Mouse (Mus musculus) heart, postnatal 25 days (tissue): ENCODE measurements around the gene Tnfsf10. TPM values are rescaled to one million over a fixed set of nuclear protein-coding genes. Genes with fewer than 3 reads are reported as not detected.
A peak's percentile ranks its signal among the peaks of the same experiment; 100 is the strongest.

ENCODE experiments used
- DNase-seq: peaks from one replicate; pipeline ENCODE4 v3.0.0; 2022; ENCODE audit warnings: low spot score
- intact Hi-C: fragments of 180-260 bp; cut with DNase I; formaldehyde crosslinking; loops from one replicate; pipeline ENCODE4 v1.15.1; 2025
- total RNA-seq, 2 experiments: library from RNA; stranded (reverse); gene quantifications; 2 replicates each; pipeline ENCODE4 v1.2.3; 2021

Gene Tnfsf10
- total RNA-seq, 2 experiments from 2014 or later = 9.7 to 12.7 TPM

DNA sequence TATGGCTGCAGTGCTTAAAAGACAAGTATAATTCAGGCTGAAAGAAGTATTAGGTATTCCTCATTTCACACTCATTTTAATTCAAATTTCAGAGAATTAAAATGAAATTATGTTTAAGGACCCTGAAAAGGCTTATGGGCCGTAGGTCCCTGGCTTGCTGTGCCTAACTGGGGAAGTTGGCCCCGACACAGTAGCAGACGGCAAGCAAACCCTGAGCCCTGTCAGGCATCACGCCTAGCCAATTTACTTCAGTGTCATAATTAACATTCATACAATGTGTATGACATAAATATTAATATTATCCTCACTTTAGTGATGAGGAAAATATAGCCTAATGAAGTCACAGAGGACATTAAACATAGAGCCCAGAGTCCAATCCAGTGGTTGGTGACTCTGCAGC lies 16.4 kb upstream of the Tnfsf10 start:
- intact Hi-C loops = no loop called here

GRCm38 (mm10) chr3:27302339-27303022 lies 14.3 kb upstream of the Tnfsf10 start:
- DNase-seq = no peak
- intact Hi-C loops = no loop called here

More for the DNA sequence above, 16.4 kb upstream of the Tnfsf10 start:
- DNase-seq = no peak

DNA sequence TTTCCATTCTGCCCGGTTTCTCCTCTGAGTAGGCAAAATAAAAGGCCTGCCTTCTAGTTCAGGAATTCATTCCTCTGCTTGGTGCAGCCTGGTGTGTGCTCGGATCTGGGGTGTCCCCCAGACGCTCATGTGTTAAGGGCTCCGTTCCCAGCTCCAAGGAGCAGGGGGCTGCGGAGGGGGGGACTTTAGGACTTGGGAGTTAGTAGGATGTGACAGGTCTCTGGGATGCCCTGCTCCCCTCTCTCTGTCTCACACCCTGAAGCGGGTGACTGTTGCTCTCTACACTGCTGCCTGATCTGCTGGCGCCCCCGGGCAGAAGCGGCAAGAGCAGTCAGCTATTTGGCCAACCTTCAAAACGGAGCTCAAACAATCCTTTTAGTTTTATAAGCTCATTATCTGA lies 10.0 kb upstream of the Tnfsf10 start:
- intact Hi-C loops = no loop called here
- DNase-seq = no peak

DNA sequence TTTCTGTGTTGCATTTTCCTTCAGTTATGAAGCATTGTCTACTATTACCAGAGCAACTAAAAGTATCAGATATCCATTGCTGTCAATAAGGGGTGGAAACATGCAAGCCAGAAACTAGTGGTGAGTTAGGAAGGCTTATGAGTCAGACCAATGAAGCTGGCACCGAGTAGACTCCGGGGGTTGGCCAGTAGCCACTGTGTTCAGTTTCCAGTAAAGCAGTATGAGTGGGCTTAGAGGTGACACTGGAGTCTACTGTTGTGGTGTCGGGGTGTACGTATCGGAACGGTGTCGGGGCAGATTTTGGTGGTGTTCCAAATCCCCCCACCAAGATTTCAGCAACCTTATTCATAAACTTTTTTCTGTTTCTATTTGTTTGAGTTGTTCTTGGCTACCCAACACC lies 5.9 kb upstream of the Tnfsf10 start:
- intact Hi-C loops = no loop called here
- DNase-seq = peak; percentile 9

DNA sequence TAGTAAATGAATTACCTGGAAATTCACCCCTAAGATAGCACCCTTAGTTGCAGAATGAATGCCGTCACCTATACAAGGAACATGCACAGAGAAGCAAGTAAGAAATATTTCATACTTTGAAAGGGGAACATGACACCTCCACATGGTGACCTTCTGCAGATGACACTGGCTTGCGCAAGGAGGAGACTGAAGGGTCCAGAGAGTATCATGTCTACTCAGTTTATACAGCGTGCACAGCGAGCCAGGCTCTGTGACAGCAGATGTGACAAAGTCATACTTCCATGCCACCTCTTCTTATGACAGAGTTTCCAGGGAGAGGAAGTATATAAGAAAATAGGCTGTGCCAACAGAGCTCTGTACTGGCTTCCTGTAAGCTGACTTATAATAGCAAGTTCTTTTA lies 5.4 kb upstream of the Tnfsf10 start:
- no peak for DNase-seq
- intact Hi-C loops = no loop called here

DNA sequence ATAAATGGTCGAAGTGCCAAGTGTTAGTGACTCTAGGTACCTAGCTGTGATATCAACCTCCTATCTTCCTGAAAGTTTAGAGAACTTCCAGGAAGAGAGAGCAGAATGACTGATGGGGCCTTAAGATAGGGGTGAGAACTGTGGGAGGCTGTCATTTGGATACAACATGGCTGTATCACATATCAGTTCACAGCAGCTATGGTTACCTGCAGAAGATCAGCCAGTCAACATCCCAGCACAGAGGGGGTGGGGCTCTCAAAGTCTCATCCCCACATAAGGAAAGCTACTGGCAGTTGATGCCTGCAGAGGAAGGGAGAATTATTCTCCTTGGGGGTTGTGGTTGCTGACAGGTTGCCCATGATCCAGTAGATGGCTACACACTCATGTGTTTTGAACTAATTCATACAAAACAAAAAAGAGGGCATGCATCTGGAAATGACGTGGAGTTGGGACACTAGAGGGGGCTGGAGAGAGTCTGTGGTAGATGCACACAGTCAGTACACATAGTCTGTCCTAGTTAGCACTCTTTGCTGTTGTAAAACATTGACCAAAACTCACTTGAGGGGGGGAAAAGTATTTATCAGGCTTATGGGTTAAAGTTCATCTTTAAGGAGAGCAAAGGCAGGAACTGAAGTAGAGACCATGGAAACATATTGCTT lies 2.2 kb upstream of the Tnfsf10 start:
- DNase-seq = no peak
- intact Hi-C loops = no loop called here

DNA sequence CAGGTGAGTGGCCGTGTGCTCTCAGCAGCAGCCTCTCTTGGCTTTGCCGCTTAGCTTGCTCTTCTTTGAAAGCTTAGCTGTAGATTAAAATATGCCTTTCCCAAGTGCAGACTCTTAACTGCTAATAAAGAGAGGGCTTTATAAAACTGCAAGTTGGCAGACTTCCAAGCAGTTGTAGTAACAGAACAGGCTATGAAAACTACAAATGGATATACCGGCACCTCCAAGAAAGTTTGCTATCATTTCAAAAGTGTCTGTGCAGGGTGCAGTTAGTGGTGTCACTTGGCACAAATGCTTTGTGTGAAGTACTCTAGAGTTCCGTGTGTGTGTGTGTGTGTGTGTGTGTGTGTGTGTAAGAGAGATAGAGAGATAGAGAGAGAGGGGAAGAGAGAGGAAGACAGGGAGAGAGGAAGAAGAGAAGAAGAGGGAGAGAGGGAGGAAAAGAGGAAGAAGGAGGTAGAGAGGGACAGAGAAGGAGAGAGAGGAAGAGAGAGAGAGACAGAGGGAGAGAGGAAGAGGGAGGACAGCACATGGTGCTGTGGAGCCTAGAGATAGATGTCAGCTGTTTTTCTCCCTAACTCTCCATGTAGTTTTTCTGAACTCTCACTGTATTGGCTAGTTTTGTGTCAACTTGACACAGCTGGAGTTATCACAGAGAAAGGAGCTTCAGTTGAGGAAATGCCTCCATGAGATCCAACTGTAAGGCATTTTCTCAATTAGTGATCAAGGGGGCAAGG lies 628 bp downstream of the Tnfsf10 start:
- intact Hi-C loops = no loop called here
- DNase-seq = no peak

DNA sequence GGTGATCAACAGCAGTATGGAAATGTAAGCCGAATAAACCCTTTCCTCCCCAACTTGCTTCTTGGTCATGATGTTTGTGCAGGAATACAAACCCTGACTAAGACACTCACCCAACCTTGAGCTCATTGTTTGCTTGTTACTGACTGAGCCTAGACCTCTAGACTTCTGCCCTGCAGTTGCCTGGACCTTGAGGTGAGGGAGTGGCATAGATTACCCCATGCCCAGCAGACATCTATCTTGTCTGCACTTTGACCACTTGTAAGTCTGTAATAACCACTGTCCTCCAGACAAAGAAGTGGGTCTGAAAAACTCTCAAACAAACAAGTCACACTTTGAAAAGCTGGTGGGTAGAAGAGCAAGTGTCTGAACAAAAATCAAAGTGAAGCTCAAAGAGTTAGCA lies 2.8 kb downstream of the Tnfsf10 start:
- no peak for DNase-seq
- intact Hi-C loops = loop anchor here (5.0 kb wide), 1 partner anchor 32 kb away; no protein-coding TSS in a partner anchor

DNA sequence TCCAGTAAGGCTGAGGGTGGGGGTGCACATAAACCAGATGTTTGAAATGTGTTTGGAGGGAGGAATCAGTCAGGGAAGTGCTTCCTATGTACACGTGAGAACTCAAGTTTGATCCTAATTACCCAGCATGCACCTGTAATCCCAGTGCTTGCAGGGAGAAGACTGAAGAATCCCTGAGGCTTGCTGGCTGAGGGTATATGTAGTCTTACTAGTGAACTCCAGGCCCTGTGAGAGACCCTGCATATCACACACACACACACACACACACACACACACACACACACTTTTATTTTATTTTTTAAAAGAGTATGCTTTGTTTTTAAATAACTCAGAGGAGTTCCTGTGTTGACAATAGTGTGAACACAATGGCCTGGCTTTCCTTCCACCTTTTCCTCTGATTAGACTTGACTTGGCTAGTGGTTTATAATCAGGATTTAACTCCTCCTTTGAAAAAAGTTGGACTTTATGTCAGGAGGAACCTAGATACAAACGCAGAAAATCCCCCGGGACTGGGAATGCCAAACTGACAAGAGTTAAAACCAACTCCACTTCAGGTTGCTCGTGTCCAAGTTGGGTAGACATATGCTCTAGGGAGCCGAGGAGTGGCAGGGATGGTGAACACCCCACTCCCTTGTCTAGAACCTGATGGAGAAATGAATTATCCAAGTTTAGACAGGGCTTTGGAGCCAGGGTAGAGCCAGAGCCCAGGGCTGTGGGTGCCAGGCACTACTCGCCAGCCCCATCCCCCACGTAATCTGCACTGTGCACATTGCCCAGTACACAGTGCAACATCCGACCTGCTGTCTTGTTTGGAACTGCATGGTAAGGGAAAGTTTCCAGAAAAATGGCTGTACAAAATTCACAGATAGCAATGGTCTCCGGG lies 4.0 kb downstream of the Tnfsf10 start:
- intact Hi-C loops = loop anchor here (5.0 kb wide), 1 partner anchor 34 kb away; no protein-coding TSS in a partner anchor
- no peak for DNase-seq

DNA sequence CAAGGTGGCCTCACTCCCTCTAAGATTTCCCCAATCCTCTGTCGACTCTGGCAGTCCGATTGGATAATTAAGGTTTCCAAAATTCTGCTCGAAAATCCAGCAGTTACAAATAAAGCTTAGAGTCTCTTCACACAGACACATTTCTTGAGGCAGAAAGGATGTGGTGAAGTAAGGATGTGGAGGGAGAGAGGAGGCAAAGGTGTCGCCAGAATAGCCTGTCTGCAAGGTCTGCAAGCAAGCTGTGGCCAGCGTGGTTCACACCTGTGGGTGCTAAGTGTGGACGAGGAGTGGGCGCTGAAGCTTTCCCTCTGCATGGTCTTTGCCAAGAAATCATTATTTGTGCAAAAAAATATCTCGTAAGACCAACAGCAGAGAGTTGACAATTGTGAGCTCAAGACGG lies 5.8 kb downstream of the Tnfsf10 start:
- intact Hi-C loops = loop anchor here (5.0 kb wide), 1 partner anchor 35 kb away; no protein-coding TSS in a partner anchor
- no peak for DNase-seq

DNA sequence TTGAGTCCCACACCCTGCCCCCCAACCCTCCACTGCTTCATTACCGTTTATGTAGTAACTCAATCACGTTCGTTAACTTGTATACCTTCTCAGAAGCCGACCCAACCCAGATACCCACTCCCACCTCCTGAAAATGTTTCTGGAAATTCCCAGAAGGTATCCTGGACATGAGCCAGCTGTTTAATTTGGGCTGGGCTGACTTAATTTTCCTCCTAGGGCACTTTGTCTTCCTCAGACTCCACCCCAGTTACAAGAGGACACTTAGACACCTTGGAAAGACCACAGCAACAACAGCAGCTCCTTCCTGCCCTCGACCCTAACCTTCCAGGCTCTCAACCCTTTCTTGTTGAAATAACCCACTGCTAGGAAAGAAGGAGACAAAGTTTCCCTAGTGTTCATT lies 6.7 kb downstream of the Tnfsf10 start:
- intact Hi-C loops = loop anchor here (5.0 kb wide), 1 partner anchor 36 kb away; no protein-coding TSS in a partner anchor

DNA sequence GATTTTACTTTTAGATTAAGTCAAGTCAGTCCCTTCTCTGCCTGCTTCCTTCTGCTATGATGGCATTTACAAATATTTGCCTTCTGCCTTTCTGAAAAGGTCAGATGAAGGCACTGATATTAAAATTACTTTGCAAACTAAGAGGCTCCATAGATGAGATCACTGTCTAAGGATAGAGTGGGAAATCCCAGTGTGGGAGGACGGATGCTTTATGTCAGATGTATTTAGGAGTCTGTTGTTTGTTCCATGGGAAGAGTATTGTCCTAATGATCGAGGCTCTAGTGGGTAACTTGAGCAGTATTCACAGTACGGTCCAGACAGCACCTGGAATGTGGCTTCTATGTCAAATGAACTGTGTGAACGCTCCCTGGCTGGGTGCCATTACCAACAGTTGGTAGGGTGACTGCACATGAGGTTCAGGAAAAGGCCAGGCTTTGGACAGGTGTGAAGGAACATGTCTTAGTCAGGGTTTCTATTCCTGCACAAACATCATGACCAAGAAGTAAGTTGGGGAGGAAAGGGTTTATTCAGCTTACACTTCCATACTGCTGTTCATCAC lies 9.9 kb downstream of the Tnfsf10 start:
- no peak for DNase-seq
- intact Hi-C loops = no loop called here

More for the DNA sequence above, 6.7 kb downstream of the Tnfsf10 start:
- no peak for DNase-seq

DNA sequence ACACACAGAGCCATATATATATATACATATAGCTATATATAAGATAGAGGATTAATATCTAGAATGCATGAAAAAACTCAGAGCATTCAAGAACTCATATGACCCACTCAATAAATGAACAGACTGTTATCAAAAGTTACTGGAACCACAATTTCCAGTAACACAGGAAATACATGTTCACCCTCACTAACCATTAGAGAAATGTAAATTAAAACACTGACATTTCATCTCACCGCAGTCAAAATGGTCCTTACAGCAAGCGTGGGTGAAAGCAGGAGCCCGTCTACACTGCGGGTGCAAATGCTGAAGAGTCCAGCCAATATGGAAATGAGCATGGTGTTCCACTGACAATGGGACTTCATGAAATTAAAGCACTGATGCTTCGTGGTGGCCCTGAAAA lies 13.9 kb downstream of the Tnfsf10 start:
- intact Hi-C loops = no loop called here
- no peak for DNase-seq

DNA sequence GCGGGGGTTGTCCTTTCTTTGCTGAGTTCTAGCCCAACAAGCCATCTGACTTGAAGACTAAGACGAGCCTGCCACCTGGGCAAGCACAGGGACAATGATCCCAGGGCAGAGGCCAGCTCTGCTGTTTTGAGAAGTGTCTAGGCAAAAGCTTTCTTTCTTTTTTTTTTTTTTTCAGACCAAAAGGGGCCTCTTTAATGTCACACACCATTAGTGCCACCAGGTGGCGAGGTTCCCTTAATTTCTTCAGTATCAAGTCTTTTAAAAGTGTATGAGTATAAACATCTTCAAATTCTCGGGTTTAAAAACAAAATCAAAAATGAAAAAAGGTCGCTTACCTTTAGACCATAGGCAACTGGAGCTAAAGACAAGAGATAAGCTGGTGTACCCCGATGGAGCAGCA lies 21.6 kb downstream of the Tnfsf10 start:
- intact Hi-C loops = loop anchor here (5.0 kb wide), 1 partner anchor 156 kb away; the partner anchor contains the start of gene Nceh1
- no peak for DNase-seq

- intact Hi-C loops = loop anchor here (5.0 kb wide), 1 partner anchor 157 kb away; the partner anchor contains the start of gene Nceh1
- no peak for DNase-seq
Observed at GRCm38 (mm10) chr3:27338887-27339286, 22.1 kb downstream of the Tnfsf10 start.

- intact Hi-C loops = loop anchor here (5.0 kb wide), 1 partner anchor 88 kb away; no protein-coding TSS in a partner anchor
- no peak for DNase-seq
Observed at GRCm38 (mm10) chr3:27340757-27341156, 23.9 kb downstream of the Tnfsf10 start.

DNA sequence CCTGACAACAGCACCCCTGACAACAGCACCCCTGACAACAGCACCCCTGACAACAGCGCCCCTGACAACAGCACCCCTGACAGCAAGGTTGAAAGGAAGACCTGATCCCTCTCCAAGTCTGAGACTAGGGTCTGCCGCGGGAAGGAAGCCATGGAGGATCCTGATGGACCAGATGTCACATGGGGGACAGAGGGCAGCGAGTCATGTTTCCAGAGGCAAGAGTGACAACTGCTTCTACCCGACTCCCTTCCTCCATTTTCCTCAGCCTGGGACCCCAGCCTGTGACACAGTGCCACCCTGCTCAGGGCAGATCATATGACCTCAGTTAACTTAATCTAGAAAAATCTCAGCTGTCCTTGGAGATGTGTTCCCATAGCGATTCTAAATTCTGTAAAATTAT lies 25.6 kb downstream of the Tnfsf10 start:
- intact Hi-C loops = loop anchor here (5.0 kb wide), 1 partner anchor 90 kb away; no protein-coding TSS in a partner anchor

GRCm38 (mm10) chr3:27345526-27345925 lies 28.7 kb downstream of the Tnfsf10 start:
- no peak for DNase-seq
- intact Hi-C loops = loop anchor here (2.0 kb wide), 1 partner anchor 77 kb away; no protein-coding TSS in a partner anchor

More for the DNA sequence above, 25.6 kb downstream of the Tnfsf10 start:
- no peak for DNase-seq

DNA sequence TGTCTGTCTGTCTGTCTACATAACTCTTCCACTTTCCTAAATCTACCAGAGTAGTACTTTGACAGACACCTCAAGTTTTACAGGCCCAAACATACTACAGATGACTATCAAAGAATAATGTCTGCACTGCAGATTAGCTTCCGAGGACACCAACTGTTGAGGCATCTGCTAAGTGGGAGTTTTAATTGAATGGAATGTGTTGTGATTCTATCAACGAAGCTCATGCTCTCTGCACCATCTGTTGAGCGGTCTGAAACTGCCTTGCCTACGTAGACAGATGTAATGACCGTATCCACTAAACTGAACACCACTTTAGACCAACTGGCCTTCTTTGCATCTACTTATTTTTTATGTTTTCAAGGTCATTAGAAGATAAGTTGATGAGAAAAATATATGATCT lies 31.6 kb downstream of the Tnfsf10 start:
- DNase-seq = no peak
- intact Hi-C loops = no loop called here
